Mouse (Mus musculus): ENCODE data around the gene Ptpn23. TPM values are rescaled to one million over a fixed set of nuclear protein-coding genes. Genes with fewer than 3 reads are reported as not detected.
"Not testable (repeated sequence)": the region's sequence is repeated elsewhere in the genome, so short reads cannot be mapped to it uniquely, and the experiment has no call there.

Ptpn23 gene
- polyA plus RNA-seq, 1 experiment from 2014 or later = 26.4 TPM

DNA sequence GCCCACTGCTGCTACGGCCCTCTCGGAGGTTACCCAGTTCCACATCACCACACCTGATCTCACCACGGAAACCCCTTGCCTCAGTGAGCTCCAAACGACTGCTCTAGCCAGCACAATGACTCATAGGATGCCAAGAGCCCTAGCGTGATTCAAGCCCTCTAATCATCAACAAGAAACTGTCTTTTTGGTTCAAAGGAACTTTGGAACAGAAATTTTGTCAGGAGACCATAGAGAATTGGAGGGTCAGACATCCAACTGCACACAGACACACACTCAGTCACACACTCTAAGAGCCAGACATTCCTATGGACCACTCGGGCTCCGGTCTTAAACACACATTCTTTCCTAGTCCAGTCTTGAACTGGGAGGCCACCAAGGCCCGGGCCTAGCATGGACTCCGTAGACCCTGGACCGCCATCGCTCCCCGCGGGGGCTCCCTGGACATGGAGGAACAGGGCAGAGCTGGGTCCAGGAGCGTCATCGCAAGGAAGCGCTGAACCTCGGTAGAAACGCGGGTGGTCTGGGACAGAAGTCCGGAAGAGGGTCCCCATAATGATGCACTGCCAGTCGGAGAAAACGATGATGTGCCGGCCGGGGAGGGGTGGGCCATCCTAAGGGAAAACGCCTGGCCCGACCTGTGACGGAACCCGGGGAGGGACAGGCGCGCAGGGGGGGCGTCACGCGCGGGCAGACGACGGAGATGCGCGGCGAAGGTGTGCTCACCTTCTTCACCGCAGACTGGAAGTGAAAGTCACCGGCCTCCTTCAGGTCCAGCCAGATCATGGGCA, 508 bp downstream of the Ptpn23 start:
- WGBS (ENCODE audit: missing documents) = 2% methylated on average over 41 of the region's 41 CpGs

DNA sequence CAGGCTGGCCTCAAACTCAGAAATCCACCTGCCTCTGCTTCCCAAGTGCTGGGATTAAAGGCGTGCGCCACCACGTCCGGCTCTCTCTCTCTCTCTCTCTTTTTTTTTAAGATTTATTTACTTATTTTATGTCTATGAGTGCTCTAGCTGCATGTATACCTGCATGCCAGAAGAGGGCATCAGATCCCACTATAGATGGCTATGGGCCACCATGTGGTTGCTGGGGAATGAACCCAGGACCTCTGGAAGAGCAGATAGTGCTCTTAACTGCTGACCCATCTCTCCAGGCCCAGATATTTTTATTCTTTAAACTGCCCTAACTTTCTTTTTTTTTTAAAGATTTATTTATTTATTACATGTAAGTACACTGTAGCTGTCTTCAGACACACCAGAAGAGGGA, 4.8 kb downstream of the Ptpn23 start:
- not testable (repeated sequence) for H3K27ac ChIP-seq; H3K4me3 ChIP-seq (ENCODE audit: inconsistent target)
- H3K79me2 ChIP-seq (ENCODE audit: inconsistent target) = peaks cover 96% of the 10 kb centered on the region
- peaks cover 16% of the 10 kb centered on the region; the same call in 1 of the 2 replicates for H3K36me3 ChIP-seq (ENCODE audit: inconsistent target)
- 97% methylated on average over 4 of the region's 4 CpGs for WGBS (ENCODE audit: missing documents)

More for the DNA sequence above, 508 bp downstream of the Ptpn23 start:
- Histone ChIP-seq H3K36me3 (ENCODE audit: inconsistent target) (peaks cover 1% of the 10 kb centered on the region; the same call in 1 of the 2 replicates), H3K79me2 (ENCODE audit: inconsistent target) (peaks cover 54% of the 10 kb centered on the region), H3K27ac (peak overlapping the region; percentile 72), H3K4me3 (ENCODE audit: inconsistent target) (peak overlapping the region; percentile 98)

DNA sequence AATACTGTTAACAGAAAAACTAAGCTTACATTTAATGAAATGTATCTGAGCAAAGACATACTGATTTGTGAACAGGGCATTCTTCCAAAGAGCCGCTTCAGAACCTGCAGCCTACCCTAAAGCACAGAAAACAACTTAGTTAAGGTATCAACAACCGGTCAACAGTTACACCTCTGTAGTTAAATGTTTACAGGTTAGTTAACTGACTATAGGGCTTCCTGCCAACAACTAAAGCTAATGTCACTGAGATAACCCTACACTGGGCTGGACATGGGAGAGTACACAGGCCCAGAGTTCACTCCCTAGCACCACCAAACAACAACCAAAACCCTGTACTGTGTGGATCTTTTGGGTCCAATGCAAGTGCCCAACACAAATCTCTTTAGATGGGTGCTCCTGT, 5.3 kb downstream of the Ptpn23 start:
- no peak overlapping the region for H3K27ac ChIP-seq
- peaks cover 100% of the 10 kb centered on the region for H3K79me2 ChIP-seq (ENCODE audit: inconsistent target)
- H3K4me3 ChIP-seq (ENCODE audit: inconsistent target) = no peak overlapping the region
- WGBS (ENCODE audit: missing documents) = 100% methylated on average over 2 of the region's 2 CpGs
- H3K36me3 ChIP-seq (ENCODE audit: inconsistent target) = peaks cover 20% of the 10 kb centered on the region; the same call in 1 of the 2 replicates

- no peak overlapping the region for H3K4me3 ChIP-seq (ENCODE audit: inconsistent target)
- no peak overlapping the region for H3K27ac ChIP-seq
- peaks cover 29% of the 10 kb centered on the region; the same call in 1 of the 2 replicates for H3K36me3 ChIP-seq (ENCODE audit: inconsistent target)
- peaks cover 100% of the 10 kb centered on the region for H3K79me2 ChIP-seq (ENCODE audit: inconsistent target)
- 94% methylated on average over 4 of the region's 5 CpGs for WGBS (ENCODE audit: missing documents)
Measured at GRCm38 (mm10) chr9:110400650-110401049, 7.4 kb downstream of the Ptpn23 start.

GRCm38 (mm10) chr9:110393295-110393694, 14.7 kb downstream of the Ptpn23 start:
- H3K79me2 ChIP-seq (ENCODE audit: inconsistent target) = peaks cover 60% of the 10 kb centered on the region
- H3K4me3 ChIP-seq (ENCODE audit: inconsistent target) = no peak overlapping the region
- peaks cover 83% of the 10 kb centered on the region for H3K36me3 ChIP-seq (ENCODE audit: inconsistent target)
- H3K27ac ChIP-seq = no peak overlapping the region
- 94% methylated on average over 4 of the region's 4 CpGs for WGBS (ENCODE audit: missing documents)

DNA sequence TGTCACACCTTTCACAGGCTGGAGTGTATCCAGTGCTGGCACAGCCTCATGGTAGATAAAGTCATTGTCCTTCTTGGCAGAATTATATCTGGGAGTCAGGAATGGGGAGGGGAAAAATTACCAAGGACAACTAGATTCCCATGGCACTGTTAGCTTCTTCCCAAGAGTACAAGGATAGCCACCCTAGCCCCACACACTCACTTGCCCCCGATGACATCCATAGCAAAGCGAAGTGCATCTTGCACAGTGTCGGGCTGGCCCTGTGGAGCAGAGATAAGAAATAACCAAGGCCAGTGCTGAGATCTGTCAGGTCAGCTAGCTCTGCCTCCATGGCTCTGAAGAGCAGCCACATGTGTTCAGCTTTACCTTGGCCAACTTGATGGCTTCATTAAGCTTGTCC, 17.2 kb downstream of the Ptpn23 start:
- H3K4me3 ChIP-seq (ENCODE audit: inconsistent target) = no peak overlapping the region
- WGBS (ENCODE audit: missing documents) = 97% methylated on average over 3 of the region's 3 CpGs
- H3K36me3 ChIP-seq (ENCODE audit: inconsistent target) = peaks cover 92% of the 10 kb centered on the region
- no peak overlapping the region for H3K27ac ChIP-seq
- H3K79me2 ChIP-seq (ENCODE audit: inconsistent target) = peaks cover 35% of the 10 kb centered on the region

- H3K79me2 ChIP-seq (ENCODE audit: inconsistent target) = peaks cover 7% of the 10 kb centered on the region; the same call in 1 of the 2 replicates
- 94% methylated on average over 7 of the region's 7 CpGs for WGBS (ENCODE audit: missing documents)
- peaks cover 92% of the 10 kb centered on the region for H3K36me3 ChIP-seq (ENCODE audit: inconsistent target)
- H3K27ac ChIP-seq = no peak overlapping the region
- H3K4me3 ChIP-seq (ENCODE audit: inconsistent target) = no peak overlapping the region
Measured at GRCm38 (mm10) chr9:110388011-110388410, 20.0 kb downstream of the Ptpn23 start.

- H3K36me3 ChIP-seq (ENCODE audit: inconsistent target) = peaks cover 56% of the 10 kb centered on the region
- WGBS (ENCODE audit: missing documents) = 96% methylated on average over 7 of the region's 7 CpGs
- no peak overlapping the region for H3K27ac ChIP-seq
- H3K4me3 ChIP-seq (ENCODE audit: inconsistent target) = no peak overlapping the region
- no peaks in the 10 kb centered on the region for H3K79me2 ChIP-seq (ENCODE audit: inconsistent target)
Measured at GRCm38 (mm10) chr9:110384369-110384929, 23.6 kb downstream of the Ptpn23 start.

DNA sequence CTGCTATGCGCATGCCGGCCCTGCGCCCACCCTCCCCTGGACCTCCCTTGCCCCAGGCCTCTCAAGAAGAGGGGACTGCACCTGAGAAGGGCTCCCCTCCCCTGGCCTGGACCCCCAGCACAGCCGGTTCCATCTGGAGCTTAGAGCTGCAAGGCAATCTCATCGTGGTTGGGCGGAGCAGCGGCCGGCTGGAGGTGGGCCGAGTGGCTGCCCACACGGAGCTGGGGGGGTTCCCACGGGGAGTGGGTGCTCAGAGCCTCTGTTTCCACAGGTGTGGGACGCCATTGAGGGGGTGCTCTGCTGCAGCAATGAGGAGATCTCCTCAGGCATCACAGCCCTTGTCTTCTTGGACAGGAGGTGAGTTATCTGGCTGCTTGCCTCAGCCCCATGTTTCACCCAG, 26.7 kb downstream of the Ptpn23 start:
- Histone ChIP-seq H3K79me2 (ENCODE audit: inconsistent target) (no peaks in the 10 kb centered on the region), H3K4me3 (ENCODE audit: inconsistent target) (no peak overlapping the region), H3K27ac (no peak overlapping the region), H3K36me3 (ENCODE audit: inconsistent target) (peaks cover 45% of the 10 kb centered on the region)
- 84% methylated on average over 11 of the region's 12 CpGs for WGBS (ENCODE audit: missing documents)

- Histone ChIP-seq H3K27ac (no peak overlapping the region), H3K36me3 (ENCODE audit: inconsistent target) (peaks cover 39% of the 10 kb centered on the region), H3K79me2 (ENCODE audit: inconsistent target) (no peaks in the 10 kb centered on the region), H3K4me3 (ENCODE audit: inconsistent target) (no peak overlapping the region)
- WGBS (ENCODE audit: missing documents) = 89% methylated on average over 20 of the region's 21 CpGs
Measured at GRCm38 (mm10) chr9:110380662-110381061, 27.4 kb downstream of the Ptpn23 start.

DNA sequence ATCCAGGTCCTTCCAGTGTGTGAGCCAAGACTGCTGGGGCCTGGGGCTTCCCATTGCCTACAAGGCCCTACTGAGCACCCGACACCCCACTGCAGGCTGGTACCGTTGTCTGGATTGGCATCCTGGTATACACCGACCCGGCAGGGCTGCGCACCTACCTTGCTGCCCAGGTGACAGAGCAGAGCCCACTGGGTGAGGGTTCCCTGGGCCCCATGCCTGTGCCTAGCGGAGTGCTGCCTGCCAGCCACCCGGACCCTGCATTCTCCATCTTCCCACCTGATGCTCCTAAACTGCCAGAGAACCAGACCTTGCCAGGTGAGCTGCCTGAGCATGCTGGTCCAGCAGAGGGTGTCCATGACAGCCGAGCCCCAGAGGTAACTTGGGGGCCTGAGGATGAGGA, 28.7 kb downstream of the Ptpn23 start:
- 93% methylated on average over 8 of the region's 8 CpGs for WGBS (ENCODE audit: missing documents)
- peaks cover 26% of the 10 kb centered on the region for H3K36me3 ChIP-seq (ENCODE audit: inconsistent target)

GRCm38 (mm10) chr9:110377655-110378054, 30.4 kb downstream of the Ptpn23 start:
- 98% methylated on average over 9 of the region's 15 CpGs for WGBS (ENCODE audit: missing documents)
- not testable (repeated sequence) for H3K4me3 ChIP-seq (ENCODE audit: inconsistent target); H3K27ac ChIP-seq; H3K79me2 ChIP-seq (ENCODE audit: inconsistent target)
- H3K36me3 ChIP-seq (ENCODE audit: inconsistent target) = peaks cover 26% of the 10 kb centered on the region

More for the DNA sequence above, 28.7 kb downstream of the Ptpn23 start:
- no peaks in the 10 kb centered on the region for H3K79me2 ChIP-seq (ENCODE audit: inconsistent target)
- H3K27ac ChIP-seq = no peak overlapping the region
- H3K4me3 ChIP-seq (ENCODE audit: inconsistent target) = no peak overlapping the region

- no peak overlapping the region for H3K27ac ChIP-seq
- no peaks in the 10 kb centered on the region for H3K79me2 ChIP-seq (ENCODE audit: inconsistent target)
- H3K36me3 ChIP-seq (ENCODE audit: inconsistent target) = peaks cover 26% of the 10 kb centered on the region
- 100% methylated on average over 3 of the region's 3 CpGs for WGBS (ENCODE audit: missing documents)
- H3K4me3 ChIP-seq (ENCODE audit: inconsistent target) = no peak overlapping the region
Measured at GRCm38 (mm10) chr9:110375668-110376067, 32.3 kb downstream of the Ptpn23 start.

DNA sequence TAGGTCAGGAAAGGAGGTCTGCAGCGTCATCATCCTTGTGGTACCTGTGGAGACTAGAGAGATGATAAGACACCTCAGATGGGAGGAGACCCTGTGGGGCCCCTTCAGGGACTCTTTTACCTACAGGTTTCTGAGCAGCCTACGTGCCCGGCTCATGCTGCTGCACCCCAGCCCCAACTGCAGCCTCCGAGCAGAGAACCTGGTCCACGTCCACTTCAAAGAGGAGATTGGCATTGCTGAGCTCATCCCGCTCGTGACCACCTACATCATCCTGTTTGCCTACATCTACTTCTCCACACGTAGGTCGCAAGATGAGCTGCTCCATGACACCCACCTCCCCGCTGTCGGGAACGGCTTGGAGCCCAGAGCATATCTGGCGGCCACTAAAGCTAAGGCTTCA, 34.1 kb downstream of the Ptpn23 start:
- Histone ChIP-seq H3K4me3 (ENCODE audit: inconsistent target) (no peak overlapping the region), H3K27ac (no peak overlapping the region), H3K79me2 (ENCODE audit: inconsistent target) (no peaks in the 10 kb centered on the region), H3K36me3 (ENCODE audit: inconsistent target) (peaks cover 26% of the 10 kb centered on the region)
- WGBS (ENCODE audit: missing documents) = 98% methylated on average over 13 of the region's 13 CpGs

GRCm38 (mm10) chr9:110369860-110370259, 38.2 kb downstream of the Ptpn23 start:
- Histone ChIP-seq H3K36me3 (ENCODE audit: inconsistent target) (peaks cover 12% of the 10 kb centered on the region), H3K27ac (no peak overlapping the region), H3K79me2 (ENCODE audit: inconsistent target) (no peaks in the 10 kb centered on the region), H3K4me3 (ENCODE audit: inconsistent target) (no peak overlapping the region)
- WGBS (ENCODE audit: missing documents) = 98% methylated on average over 3 of the region's 3 CpGs
